Mouse (Mus musculus): ENCODE results near the gene Apaf1. TPM values are rescaled to one million over a fixed set of nuclear protein-coding genes. Genes with fewer than 3 reads are reported as not detected.

Apaf1 gene
- polyA plus RNA-seq, 1 experiment from 2014 or later, result 20.0 TPM

- DNase-seq (ENCODE audit: low spot score) (no peak), ATAC-seq (replicated peaks; ENCODE audit: low FRiP score) (no peak)
- 74% methylated on average over 7 of the region's 7 CpGs for WGBS
Measured at GRCm38 (mm10) chr10:90960374-90960773, 122.2 kb downstream of the Apaf1 start.

GRCm38 (mm10) chr10:90953821-90954220 is 128.7 kb downstream of the Apaf1 start:
- Histone ChIP-seq H3K27ac (ENCODE audit: low read depth, low read length) (no peak overlapping the region), H3K27me3 (replicated peaks; ENCODE audit: control insufficient read depth, insufficient read depth, low read length) (no peaks in the 10 kb centered on the region), H3K4me3 (ENCODE audit: low read depth, low read length) (no peak overlapping the region), H3K36me3 (ENCODE audit: control insufficient read depth, insufficient read depth, low read length) (no peaks in the 10 kb centered on the region), H3K9me3 (ENCODE audit: control insufficient read depth, low read length) (no peaks in the 10 kb centered on the region), H3K4me2 (no peak overlapping the region), H3K9ac (ENCODE audit: low read depth, low read length) (no peak overlapping the region), H3K4me1 (replicated peaks; ENCODE audit: control insufficient read depth, insufficient read depth, low read length) (no peaks in the 10 kb centered on the region)
- WGBS, result 81% methylated on average over 6 of the region's 6 CpGs
- ATAC-seq (replicated peaks; ENCODE audit: low FRiP score) (no peak), DNase-seq (ENCODE audit: low spot score) (no peak)

More at GRCm38 (mm10) chr10:90960374-90960773, 122.2 kb downstream of the Apaf1 start:
- Histone ChIP-seq H3K9ac (ENCODE audit: low read depth, low read length) (no peak overlapping the region), H3K9me3 (ENCODE audit: control insufficient read depth, low read length) (no peaks in the 10 kb centered on the region), H3K27me3 (replicated peaks; ENCODE audit: control insufficient read depth, insufficient read depth, low read length) (no peaks in the 10 kb centered on the region; the same call in 1 of the 2 replicates), H3K4me2 (no peak overlapping the region), H3K27ac (ENCODE audit: low read depth, low read length) (no peak overlapping the region), H3K4me1 (replicated peaks; ENCODE audit: control insufficient read depth, insufficient read depth, low read length) (no peaks in the 10 kb centered on the region), H3K36me3 (ENCODE audit: control insufficient read depth, insufficient read depth, low read length) (no peaks in the 10 kb centered on the region), H3K4me3 (ENCODE audit: low read depth, low read length) (no peak overlapping the region)

- H3K36me3 ChIP-seq (ENCODE audit: control insufficient read depth, insufficient read depth, low read length), result no peaks in the 10 kb centered on the region
- no peak for DNase-seq (ENCODE audit: low spot score)
- H3K4me2 ChIP-seq, result no peak overlapping the region
- H3K4me3 ChIP-seq (ENCODE audit: low read depth, low read length), result no peak overlapping the region
- 87% methylated on average over 15 of the region's 15 CpGs for WGBS
- H3K27me3 ChIP-seq (replicated peaks; ENCODE audit: control insufficient read depth, insufficient read depth, low read length), result no peaks in the 10 kb centered on the region
- H3K4me1 ChIP-seq (replicated peaks; ENCODE audit: control insufficient read depth, insufficient read depth, low read length), result no peaks in the 10 kb centered on the region
- no peak overlapping the region for H3K27ac ChIP-seq (ENCODE audit: low read depth, low read length)
- H3K9ac ChIP-seq (ENCODE audit: low read depth, low read length), result no peak overlapping the region
- no peak for ATAC-seq (replicated peaks; ENCODE audit: low FRiP score)
- H3K9me3 ChIP-seq (ENCODE audit: control insufficient read depth, low read length), result no peaks in the 10 kb centered on the region
Measured at GRCm38 (mm10) chr10:90953103-90953709, 129.4 kb downstream of the Apaf1 start.

- no peak overlapping the region for H3K4me2 ChIP-seq
- no peaks in the 10 kb centered on the region for H3K9me3 ChIP-seq (ENCODE audit: control insufficient read depth, low read length)
- no peak overlapping the region for H3K27ac ChIP-seq (ENCODE audit: low read depth, low read length)
- H3K36me3 ChIP-seq (ENCODE audit: control insufficient read depth, insufficient read depth, low read length), result no peaks in the 10 kb centered on the region
- H3K4me1 ChIP-seq (replicated peaks; ENCODE audit: control insufficient read depth, insufficient read depth, low read length), result no peaks in the 10 kb centered on the region
- H3K4me3 ChIP-seq (ENCODE audit: low read depth, low read length), result no peak overlapping the region
- DNase-seq (ENCODE audit: low spot score), result no peak
- no peak for ATAC-seq (replicated peaks; ENCODE audit: low FRiP score)
- no peak overlapping the region for H3K9ac ChIP-seq (ENCODE audit: low read depth, low read length)
- no peaks in the 10 kb centered on the region for H3K27me3 ChIP-seq (replicated peaks; ENCODE audit: control insufficient read depth, insufficient read depth, low read length)
- 83% methylated on average over 18 of the region's 18 CpGs for WGBS
Measured at GRCm38 (mm10) chr10:90947608-90948373, 134.8 kb downstream of the Apaf1 start.

- Histone ChIP-seq H3K4me1 (replicated peaks; ENCODE audit: control insufficient read depth, insufficient read depth, low read length) (no peaks in the 10 kb centered on the region), H3K9me3 (ENCODE audit: control insufficient read depth, low read length) (no peaks in the 10 kb centered on the region), H3K4me3 (ENCODE audit: low read depth, low read length) (no peak overlapping the region), H3K27ac (ENCODE audit: low read depth, low read length) (no peak overlapping the region), H3K4me2 (no peak overlapping the region), H3K36me3 (ENCODE audit: control insufficient read depth, insufficient read depth, low read length) (no peaks in the 10 kb centered on the region), H3K27me3 (replicated peaks; ENCODE audit: control insufficient read depth, insufficient read depth, low read length) (no peaks in the 10 kb centered on the region), H3K9ac (ENCODE audit: low read depth, low read length) (no peak overlapping the region)
- no peak for ATAC-seq (replicated peaks; ENCODE audit: low FRiP score)
- WGBS, result 86% methylated on average over 6 of the region's 6 CpGs
- DNase-seq (ENCODE audit: low spot score), result no peak
Measured at GRCm38 (mm10) chr10:90947043-90947442, 135.5 kb downstream of the Apaf1 start.

GRCm38 (mm10) chr10:90942001-90942700 is 140.4 kb downstream of the Apaf1 start:
- no peaks in the 10 kb centered on the region for H3K9me3 ChIP-seq (ENCODE audit: control insufficient read depth, low read length)
- DNase-seq (ENCODE audit: low spot score), result no peak
- H3K27ac ChIP-seq (ENCODE audit: low read depth, low read length), result no peak overlapping the region
- H3K9ac ChIP-seq (ENCODE audit: low read depth, low read length), result no peak overlapping the region
- H3K4me1 ChIP-seq (replicated peaks; ENCODE audit: control insufficient read depth, insufficient read depth, low read length), result no peaks in the 10 kb centered on the region
- H3K4me3 ChIP-seq (ENCODE audit: low read depth, low read length), result no peak overlapping the region
- H3K4me2 ChIP-seq, result no peak overlapping the region
- no peak for ATAC-seq (replicated peaks; ENCODE audit: low FRiP score)
- no peaks in the 10 kb centered on the region for H3K36me3 ChIP-seq (ENCODE audit: control insufficient read depth, insufficient read depth, low read length)
- 80% methylated on average over 14 of the region's 14 CpGs for WGBS
- H3K27me3 ChIP-seq (replicated peaks; ENCODE audit: control insufficient read depth, insufficient read depth, low read length), result no peaks in the 10 kb centered on the region

- no peaks in the 10 kb centered on the region for H3K27me3 ChIP-seq (replicated peaks; ENCODE audit: control insufficient read depth, insufficient read depth, low read length)
- H3K9me3 ChIP-seq (ENCODE audit: control insufficient read depth, low read length), result no peaks in the 10 kb centered on the region
- H3K36me3 ChIP-seq (ENCODE audit: control insufficient read depth, insufficient read depth, low read length), result no peaks in the 10 kb centered on the region
- no peak for DNase-seq (ENCODE audit: low spot score)
- no peaks in the 10 kb centered on the region for H3K4me1 ChIP-seq (replicated peaks; ENCODE audit: control insufficient read depth, insufficient read depth, low read length)
- no peak overlapping the region for H3K4me2 ChIP-seq
- no peak for ATAC-seq (replicated peaks; ENCODE audit: low FRiP score)
- no peak overlapping the region for H3K4me3 ChIP-seq (ENCODE audit: low read depth, low read length)
- no peak overlapping the region for H3K9ac ChIP-seq (ENCODE audit: low read depth, low read length)
- no peak overlapping the region for H3K27ac ChIP-seq (ENCODE audit: low read depth, low read length)
- WGBS, result 83% methylated on average over 15 of the region's 15 CpGs
Measured at GRCm38 (mm10) chr10:90940521-90941520, 141.7 kb downstream of the Apaf1 start.

Data from liver, embryonic 11.5 days (tissue).